Mouse (Mus musculus): ENCODE measurements around the gene Fam129b.
A peak's percentile ranks its signal among the peaks of the same experiment; 100 is the strongest.
"Not testable (repeated sequence)": the region's sequence is repeated elsewhere in the genome, so short reads cannot be mapped to it uniquely, and the experiment has no call there.

The Fam129b gene

DNA sequence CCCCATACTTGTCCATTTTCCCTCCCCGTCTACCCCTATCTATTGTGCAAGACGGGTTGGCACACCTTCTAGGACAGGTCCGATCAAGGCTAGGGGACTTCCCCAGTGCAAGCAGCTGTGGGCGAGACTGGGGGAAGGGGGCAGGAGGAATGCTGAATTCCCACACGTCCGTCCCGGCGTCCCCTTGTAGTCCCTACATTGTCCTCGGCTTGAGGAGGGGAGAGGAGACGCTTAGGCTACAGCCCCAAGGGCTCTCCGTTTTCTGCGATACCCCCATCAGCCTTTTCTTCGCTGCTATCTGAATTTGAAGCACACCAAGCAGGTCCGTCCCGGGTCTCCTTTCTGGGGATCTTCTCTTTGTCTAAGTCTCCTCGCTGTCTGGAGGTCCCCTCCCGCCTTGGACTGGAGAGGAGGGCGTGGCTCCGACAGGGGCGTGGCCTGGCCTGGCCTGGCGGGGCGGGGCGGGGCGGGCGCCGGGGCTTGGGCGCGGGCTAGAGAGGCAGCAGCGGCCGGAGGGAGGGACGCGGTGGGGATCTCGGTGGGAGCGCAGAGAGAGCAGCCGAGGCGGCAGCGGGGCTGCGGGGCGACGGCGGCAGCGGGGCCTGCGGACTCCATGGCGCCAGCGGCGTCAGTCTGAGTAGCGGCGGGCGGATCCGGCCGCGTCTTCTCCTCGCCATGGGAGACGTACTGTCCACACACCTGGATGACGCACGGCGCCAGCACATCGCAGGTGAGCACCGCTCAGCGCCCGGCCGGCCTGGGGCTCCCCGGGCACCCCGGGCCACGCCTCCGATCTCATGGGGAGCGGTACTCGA is at the start of gene Fam129b:
Gene Fam129b, plus strand, starts transcription at position 440 of the 815 bp plus-strand sequence.
- DNase-seq (ENCODE audit: low spot score) = peak; percentile 94

DNA sequence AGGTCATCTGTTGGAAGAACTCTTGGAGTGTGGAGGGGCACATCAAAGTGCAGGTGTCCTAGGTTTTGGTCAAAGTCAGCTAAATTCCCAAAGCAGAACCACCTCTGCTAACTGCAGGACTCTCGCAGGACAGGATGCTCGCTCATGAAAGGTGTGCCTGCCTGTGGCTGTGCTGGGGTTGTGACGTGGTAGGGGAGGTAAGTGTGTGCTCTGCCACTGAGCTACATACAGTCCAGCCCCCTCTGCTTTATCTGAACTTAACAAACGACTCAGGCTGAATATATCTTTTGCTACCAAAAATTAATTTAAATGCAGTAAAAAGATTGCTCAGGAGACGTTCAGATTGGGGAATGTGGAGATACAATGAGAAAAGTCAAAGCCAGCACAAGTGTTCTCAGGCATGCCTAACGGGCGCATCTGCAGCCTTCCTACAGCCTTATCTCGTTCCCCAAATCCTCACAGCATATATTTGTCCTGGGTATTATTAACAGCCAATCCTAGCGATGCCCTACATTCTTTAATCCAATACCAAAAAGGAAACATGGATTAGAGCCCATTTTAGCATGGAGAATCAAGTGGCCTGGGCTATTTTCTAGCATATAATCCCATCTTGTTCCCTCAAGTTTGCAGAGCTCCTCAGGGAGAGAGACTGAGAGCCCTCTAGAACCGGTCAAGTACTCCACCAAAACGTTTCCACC is 46.8 kb upstream of the Fam129b start:
- DNase-seq (ENCODE audit: low spot score) = no peak

DNA sequence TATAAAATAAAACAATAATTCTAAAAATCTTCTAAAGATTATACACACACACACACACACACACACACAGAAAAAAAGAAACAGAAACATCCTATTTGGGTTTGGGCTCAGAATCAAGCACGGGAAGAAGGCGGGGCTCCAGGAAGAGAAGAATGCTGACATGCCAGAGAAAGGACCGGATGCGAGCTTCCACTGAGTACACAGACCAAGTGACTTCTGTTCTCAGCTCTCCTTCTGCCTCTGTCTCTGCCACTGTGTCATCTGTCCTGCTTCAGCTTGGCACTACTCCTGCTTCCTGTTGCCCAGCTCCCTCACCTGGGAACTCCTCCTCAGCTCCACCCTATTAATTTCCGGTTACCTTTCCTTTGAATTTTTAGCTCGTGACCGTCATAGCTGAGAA is 41.4 kb upstream of the Fam129b start:
- peak; percentile 48 for DNase-seq (ENCODE audit: low spot score)

DNA sequence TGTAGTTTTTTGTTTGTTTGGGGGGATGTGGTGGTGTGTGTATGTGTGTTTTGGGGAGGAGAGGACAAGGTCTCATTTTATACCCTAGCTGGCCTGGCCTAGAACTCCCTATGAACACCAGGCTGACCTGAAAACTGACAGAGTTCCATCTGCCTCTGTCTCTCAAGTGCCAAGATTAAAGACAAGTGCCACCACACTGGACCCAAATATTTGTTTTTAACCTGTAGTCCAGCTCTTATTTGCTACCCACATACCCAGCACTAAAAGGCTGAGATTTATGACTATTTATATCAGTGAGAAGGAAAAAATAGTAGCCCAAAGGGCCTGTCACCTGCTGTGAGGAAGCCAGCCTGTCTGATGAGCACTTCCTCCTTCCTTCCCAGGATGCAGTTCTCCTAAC is 40.3 kb upstream of the Fam129b start:
- DNase-seq (ENCODE audit: low spot score) = no peak

DNA sequence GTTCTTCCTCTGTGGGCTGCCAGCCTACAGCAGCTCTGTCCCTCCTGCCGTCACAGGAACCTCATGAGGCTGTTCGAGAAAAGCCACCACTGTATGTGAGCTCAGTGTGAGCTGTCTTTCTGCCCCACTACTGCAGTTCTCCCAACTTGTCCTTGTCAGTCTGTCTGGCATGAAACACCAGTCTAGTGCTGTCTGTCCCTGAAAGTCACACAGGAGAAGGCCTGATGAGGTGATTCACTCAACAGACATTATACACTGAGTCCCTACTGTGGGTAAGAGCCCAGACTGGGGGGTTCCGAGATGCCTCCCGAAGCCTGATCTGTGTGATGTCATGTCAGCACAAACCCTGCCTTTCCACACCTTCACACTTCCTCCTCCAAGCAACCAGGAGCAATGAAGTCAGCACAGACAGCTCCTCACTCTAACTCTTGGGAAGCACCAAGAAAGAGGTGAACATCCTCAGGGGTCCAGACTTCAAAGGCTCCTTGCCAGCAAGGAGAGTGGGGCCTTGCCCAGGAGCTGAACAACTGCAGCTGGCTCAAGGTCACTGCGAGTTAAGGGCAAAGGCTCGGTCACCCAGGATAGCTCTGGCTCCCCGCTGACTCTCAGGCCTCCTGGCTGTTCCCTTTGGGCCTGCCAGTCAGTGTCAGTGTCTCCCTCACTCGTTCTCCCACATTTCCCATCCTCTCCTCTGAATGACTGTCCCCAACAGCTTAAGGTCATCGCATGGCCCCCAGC is 37.6 kb upstream of the Fam129b start:
- no peak for DNase-seq (ENCODE audit: low spot score)

DNA sequence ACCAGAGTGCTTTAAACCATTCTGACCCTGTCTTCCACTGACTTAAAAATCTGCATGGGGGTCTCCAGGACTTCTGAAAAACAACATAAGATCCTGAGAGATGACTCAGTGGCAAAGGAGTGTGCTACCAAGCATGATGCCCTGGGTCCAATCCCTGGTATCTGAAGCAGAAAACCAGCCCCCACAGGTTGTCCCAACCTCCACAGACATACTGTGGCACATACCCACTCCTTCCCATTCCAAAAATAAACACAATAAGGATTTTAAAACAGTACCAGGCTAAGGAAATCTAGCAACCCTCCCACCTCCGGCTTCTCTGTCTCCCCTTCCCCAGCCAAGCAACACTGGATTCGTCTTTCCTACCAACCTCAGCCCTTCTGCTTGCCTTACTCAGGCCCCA is 36.7 kb upstream of the Fam129b start:
- DNase-seq (ENCODE audit: low spot score) = no peak

DNA sequence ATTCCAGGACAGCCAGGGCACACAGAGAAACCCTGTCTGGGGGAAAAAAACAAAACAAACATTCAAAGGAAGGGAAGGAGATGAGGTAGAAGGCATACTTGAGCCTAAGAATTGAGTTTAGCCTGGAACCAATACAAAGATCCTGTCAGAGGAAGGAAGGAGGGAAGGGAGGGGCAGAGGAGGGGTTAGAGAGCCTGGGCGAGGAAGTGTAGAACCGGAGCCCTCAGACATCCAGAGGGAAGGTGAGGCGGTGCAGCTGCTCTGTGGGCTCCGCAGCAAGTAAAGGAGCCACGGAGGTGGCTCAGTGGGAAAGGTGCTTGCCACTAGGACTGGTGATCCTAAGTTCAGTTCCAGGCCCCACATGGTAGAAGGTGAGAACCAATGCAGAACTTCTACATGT is 34.8 kb upstream of the Fam129b start:
- DNase-seq (ENCODE audit: low spot score) = no peak

DNA sequence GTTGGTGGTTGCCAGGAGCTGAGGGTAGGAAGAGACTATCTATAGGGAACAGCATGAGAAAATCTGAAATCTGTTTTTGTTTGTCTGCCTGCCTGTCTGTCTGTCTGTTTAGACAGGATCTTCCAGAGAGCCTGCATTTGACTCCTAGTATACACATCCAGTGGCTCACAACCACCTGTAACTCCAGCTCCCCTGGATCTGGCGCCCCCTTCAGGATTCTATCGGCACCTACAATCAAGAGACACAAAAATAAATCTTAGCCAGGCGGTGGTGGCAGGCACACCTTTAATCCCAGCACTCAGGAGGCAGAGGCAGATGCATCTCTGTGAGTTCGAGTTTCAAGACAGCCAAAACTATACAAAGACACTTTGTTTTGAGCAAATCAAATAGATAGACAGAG is 33.4 kb upstream of the Fam129b start:
- peak; percentile 14 for DNase-seq (ENCODE audit: low spot score)

DNA sequence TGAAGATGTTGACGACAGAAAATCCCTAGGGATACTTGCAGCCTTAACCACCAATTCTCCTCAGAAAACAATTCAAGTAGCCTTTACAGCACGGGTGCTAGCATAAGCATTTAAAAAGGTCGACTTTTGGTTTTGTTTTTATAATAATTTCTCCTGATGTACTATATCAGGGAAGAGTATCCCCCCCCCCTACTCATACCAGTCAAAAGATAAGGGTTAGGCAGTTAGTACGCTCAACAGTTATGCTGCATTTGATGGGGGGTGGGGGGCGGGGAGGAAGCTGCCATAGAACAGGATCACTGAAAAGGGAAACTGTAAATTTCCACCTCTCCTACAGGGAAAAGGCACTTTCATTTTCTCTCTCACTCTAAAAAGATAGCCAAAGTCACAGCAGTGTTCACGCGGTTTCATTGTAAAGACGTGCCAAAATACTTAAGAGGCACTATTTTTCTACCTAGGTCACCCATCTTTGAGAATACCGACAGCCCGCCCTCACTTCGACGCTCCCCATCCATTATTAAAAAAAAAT is 30.3 kb upstream of the Fam129b start:
- no peak for DNase-seq (ENCODE audit: low spot score)

DNA sequence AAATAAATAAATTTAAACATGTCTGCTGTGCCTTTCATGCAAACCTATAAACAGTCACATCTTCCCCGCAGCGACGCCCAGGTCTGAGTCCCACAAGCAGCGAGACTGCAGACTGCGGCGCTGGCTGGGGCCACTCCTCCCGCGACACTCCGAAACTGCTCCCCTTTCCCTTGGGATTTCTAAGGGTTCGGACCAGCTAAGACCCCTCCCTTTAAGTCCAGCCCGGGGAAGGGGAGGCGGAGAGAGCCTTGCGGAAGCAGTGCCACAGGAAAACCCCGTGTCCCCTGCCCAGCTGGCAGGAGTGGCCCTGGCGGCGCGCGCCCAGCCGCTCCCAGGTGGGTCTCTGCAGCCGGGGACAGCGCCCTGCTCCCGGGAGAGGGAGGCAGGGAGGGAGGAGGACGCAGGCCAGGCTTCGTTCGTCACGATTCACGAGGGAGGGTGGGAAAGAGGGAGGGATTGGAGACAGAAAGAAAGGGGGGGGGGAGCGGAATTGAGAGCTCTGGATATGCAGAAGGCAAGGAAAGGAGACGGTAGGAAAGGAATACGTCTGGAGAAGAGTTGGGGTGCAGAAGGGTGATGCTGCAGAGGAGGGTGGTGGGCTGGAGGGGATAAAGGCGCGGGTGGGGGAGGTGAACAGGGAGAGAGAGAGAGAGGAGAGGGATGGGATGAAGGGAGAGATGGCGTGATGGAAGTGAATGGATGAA is 29.7 kb upstream of the Fam129b start:
- DNase-seq (ENCODE audit: low spot score) = peak; percentile 57

DNA sequence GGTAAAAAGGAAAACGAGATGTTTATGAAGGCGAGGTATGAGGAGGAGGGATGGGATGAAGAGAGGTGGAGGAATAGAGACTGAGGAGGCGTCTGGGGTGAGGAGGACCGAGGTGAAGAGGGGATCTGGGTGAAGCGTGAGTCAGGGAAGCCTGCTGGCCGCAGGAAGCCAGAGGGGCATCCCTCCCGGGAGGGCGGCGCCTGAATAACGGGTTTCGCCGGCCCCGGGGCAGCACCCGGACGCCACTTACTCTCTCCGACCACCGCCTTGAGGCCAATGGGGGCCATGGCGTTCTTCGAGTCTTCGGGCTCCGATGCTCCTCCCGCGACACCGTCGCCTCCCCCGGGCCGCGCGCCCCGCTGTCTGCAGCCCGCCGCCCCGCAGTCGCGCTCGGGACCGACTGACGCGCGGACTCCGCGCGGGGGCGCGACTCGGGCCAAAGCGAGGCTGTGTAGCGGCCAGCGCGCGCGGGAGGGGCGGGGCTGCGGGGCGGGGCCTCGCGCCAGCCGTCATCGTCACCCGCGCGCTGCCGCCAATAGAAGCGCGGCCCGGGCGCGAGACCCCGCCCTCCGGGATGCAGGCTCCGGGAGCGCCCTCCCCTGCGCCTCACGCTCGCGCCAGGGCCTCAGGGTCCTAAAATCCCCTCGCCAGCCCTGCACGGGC is 29.0 kb upstream of the Fam129b start, which contains the start of gene Stxbp1:
Gene Stxbp1, minus strand, starts transcription at position 441 of the 663 bp plus-strand sequence.
- DNase-seq (ENCODE audit: low spot score) = peak; percentile 94

DNA sequence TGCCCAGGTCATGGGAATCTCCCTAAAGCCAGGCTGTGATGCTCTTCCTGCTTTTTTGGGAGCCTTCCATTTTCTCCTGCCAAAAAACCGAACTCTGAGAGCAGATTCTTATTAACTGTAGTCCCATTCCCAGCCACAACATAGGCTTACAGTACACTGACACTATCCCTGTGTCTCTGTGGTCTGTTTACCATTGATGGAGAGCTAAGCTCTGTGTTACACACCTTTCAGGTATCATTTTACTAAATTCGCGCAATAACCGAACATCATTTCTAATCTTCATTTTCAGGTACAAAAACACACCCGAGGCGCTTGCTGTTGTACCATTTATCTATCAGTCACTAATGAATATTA is 28.5 kb upstream of the Fam129b start:
- no peak for DNase-seq (ENCODE audit: low spot score)

DNA sequence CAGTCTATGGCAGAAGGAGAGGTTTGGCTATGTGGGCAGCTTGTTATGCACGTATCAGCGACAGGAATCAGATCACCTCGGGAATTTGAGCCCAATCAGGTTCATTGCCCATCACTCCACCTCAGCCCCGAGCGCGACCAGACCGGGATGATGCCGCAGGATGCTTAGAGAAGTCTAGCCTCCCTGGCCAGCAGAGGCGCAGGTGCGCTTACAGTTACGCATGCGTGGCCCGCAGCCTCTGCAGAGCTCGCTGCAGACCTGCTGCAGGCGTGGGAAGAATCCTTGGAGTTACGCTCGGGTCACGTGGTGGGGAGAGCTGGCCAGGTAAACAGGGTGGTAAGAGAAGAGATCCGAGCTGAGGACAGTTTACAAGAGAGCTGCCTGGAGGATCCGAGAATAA is 23.8 kb upstream of the Fam129b start:
- peak; percentile 77 for DNase-seq (ENCODE audit: low spot score)

DNA sequence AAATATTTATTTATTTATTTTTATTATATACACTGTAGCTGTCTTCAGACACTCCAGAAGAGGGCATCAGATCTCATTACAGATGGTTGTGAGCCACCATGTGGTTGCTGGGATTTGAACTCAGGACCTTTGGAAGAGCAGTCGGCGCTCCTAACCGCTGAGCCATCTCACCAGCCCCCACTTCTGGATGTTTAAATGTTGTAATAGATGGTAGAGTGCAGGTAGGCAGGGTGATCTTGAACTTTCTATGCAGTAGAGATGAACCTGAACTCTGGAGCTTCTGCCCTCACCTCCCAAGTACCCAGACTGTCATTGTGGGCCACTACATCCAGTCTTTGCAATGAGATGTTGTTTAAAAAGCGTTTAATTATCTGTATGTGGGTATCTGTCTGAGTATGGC is 22.2 kb upstream of the Fam129b start:
- DNase-seq (ENCODE audit: low spot score) = not testable (repeated sequence)

DNA sequence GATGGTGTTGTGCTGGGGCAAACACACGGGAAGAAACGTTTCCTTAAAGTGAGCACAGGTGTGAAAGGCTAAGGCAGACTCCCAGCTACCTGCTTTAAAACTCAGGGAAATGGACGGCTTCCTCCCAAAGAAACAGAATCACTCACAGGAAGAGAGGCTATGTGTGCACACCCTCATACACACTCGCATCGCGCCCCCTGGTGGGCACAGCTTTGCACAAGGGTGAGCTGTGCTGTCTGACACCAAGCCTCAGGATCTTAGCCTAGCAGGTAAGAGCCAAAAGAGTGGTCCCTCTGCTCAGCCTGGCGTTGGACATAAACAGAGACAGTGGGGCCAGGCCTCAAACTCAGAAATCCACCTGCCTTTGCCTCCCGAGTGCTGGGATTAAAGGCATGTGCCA is 21.7 kb upstream of the Fam129b start:
- DNase-seq (ENCODE audit: low spot score) = peak; percentile 96

DNA sequence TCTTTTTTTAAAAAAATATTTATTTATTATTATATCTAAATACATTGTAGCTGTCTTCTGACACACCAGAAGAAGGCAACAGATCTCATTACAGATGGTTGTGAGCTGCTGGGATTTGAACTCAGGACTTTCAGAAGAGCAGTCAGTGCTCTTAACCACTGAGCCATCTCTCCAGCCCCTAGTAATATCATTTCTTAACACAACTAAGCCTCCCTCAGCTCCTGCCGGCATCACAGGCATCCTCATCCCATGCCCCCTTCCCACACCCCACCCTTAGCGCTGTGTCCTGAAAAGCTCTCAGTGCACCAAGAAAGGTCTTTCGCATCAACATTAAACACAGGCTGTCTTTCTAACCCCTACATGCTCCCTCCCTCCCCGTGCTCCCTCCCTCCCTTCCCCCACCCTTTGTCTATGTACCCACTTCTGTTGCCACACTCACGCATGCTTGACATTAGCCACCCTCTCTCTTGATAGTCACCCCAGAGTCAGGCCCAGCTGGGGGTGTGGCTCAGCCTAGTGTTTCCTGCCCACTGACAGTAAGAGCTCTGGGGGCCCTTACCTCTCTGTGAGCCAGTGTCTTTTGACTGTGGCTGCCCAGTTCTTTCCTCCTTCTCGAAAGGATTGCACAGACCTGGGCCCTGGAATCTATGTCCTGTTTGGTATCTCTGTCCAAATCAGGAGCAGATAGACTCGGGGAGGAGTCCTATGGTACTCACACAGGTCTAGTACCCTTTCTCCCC is 20.7 kb upstream of the Fam129b start:
- no peak for DNase-seq (ENCODE audit: low spot score)

DNA sequence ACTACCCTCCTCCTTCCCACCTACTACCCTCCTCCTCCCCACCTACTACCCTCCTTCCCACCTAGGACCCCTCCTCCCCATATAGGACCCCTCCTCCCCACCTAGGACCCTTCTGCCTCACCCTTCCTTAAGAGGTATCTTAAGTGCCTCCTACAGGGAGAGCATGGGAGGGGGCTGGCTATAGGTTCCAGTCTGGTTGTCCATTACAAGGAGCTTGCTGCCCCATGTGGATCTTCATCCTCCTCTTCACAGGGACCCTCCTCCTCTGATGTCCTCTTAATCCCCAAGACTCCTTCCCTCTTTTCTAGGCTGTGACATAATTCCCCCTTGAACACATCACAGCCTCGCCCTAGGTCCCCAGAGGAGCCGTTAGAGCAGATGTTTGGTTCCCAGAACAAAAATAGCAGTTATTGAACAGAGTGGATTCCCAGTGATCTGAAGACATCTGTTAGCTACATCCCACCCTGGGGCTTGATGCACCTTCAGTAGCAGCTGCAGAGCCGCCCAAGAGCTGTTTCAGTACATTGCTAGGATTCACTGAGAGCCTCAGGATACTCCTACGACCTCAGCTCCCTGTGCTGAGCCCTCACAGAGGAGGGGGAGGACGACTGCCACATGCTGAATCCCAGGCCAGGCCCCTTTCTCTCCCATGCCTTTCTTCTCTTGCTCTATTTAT is 20.0 kb upstream of the Fam129b start:
- no peak for DNase-seq (ENCODE audit: low spot score)

DNA sequence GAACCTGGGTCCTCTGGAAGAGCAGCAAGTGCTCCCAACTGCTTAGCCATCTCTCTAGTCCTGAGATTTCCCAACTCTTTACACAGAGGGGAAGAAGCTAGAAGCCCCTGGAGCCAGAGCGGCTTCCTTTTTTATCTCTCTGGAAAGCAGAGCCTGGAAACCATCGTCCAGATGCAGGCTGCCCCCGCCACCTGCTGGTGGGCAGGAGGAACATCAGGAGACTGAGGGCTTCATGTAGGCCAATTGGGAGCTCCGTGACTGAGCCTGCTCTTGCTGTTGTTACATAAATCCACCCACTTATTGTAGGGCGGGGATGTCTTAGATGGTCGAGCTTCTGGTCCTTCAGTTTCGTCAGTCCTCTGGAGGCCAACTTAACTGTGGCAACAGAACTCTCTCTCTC is 18.3 kb upstream of the Fam129b start:
- peak; percentile 93 for DNase-seq (ENCODE audit: low spot score)

DNA sequence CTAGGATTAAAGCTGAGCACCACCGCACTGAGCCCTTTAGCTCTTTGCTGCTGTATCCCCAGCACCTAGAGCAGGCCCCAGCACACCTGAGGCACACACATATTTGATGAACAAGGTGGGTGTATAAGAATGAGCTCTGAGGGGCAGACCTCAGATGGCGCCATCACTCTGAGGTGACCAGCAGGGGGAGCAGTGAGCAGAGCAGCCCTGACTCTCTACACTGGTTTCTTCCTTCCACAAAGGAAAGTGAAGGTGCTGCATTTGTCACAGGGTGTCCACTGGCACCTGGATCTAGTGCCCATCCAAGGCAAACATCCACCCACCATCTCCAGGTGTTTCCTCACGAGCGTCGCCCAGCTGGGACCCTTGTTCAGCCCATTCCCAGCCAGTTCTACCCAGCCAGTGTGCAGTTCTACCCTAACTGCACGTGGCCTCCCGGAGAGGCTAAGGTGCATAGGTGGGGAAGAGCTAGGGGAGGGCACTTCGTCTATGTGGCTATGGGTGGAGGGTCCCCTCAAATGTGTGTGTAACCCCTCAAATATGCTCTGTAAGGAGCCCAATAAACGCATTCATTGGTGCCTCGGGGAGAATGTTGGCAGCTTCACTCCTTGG is 16.8 kb upstream of the Fam129b start:
- peak; percentile 81 for DNase-seq (ENCODE audit: low spot score)

DNA sequence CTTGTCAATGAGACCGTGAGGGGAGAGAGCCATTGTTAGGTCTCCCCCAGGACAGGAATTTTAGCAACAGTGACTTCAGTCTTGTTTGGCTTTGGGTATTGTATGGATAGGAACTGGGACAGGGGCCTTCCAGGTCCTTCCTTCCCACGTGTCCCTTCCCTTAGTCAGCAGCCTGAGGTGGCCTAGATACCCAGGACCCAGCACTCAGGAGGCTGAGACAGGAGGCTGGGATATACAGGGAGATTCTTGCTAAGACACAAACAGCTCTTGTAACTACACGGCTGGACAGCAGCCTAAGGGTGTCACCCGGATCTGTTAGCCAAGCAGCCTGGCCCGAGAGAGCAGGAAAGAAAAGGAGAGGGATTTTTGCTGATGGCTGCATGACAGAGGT is 16.3 kb upstream of the Fam129b start:
- no peak for DNase-seq (ENCODE audit: low spot score)

Data from embryo, embryonic 10 days (tissue).